Mouse (Mus musculus) forebrain, embryonic 11.5 days (tissue): Measurements from ENCODE around the gene Dio1. TPM values are rescaled to one million over a fixed set of nuclear protein-coding genes. Genes with fewer than 3 reads are reported as not detected.

Experiments used
- ATAC-seq: fragments of 200-750 bp; cut with Nextera tagmentation; replicated peaks from 2 replicates; pipeline ENCODE4 v1.8.0; 2017; ENCODE audit warnings: moderate TSS enrichment; ENCODE audit not compliant: low FRiP score
- DNase-seq: peaks from one replicate; pipeline ENCODE4 v3.0.0-alpha.2; 2017; ENCODE audit warnings: low spot score
- H3K27ac ChIP-seq: fragments of 300-500 bp; sonication (generic); 2 replicates; pipeline ENCODE4 v1.5.1; 2014; ENCODE audit warnings: low read depth, low read length
- H3K27me3 ChIP-seq: fragments of 300-500 bp; sonication (generic); 2 replicates; pipeline ENCODE4 v1.6.1; 2014; ENCODE audit warnings: mild to moderate bottlenecking, low read length, mixed read lengths; ENCODE audit not compliant: control insufficient read depth, insufficient read depth
- H3K36me3 ChIP-seq: fragments of 300-500 bp; sonication (generic); 2 replicates; pipeline ENCODE4 v1.6.1; 2014; ENCODE audit warnings: mild to moderate bottlenecking, low read length, moderate library complexity, mixed read lengths; ENCODE audit not compliant: control insufficient read depth, insufficient read depth
- H3K4me1 ChIP-seq: fragments of 300-500 bp; sonication (generic); replicated peaks from 2 replicates; pipeline ENCODE4 v1.6.1; 2014; ENCODE audit warnings: low read length, mixed read lengths; ENCODE audit not compliant: control insufficient read depth, insufficient read depth
- H3K4me2 ChIP-seq: fragments of 300-500 bp; sonication (generic); 2 replicates; pipeline ENCODE4 v1.6.1; 2014; ENCODE audit warnings: low read depth, mild to moderate bottlenecking, low read length, moderate library complexity, mixed read lengths; ENCODE audit not compliant: severe bottlenecking
- H3K4me3 ChIP-seq: fragments of 300-500 bp; sonication (generic); 2 replicates; pipeline ENCODE4 v1.5.1; 2014; ENCODE audit warnings: low read depth, low read length
- H3K9ac ChIP-seq: fragments of 300-500 bp; sonication (generic); 2 replicates; pipeline ENCODE4 v1.6.1; 2014; ENCODE audit warnings: low read length
- H3K9me3 ChIP-seq: fragments of 300-500 bp; sonication (generic); 2 replicates; pipeline ENCODE4 v1.6.1; 2016; ENCODE audit warnings: low read length, mixed read lengths; ENCODE audit not compliant: control insufficient read depth
- WGBS: fragments of 180-500 bp; shearing (Covaris S2); extraction: QIAGEN DNeasy Blood & Tissue Kit; methylation state at CpG from one replicate; pipeline ENCODE4 v1.1.7; 2014; 5-methylcytosine and 5-hydroxymethylcytosine counted together
- polyA plus RNA-seq: library from polyadenylated mRNA; unstranded; fragments of >200 nt; fragmentation: Nextera tagmentation; extraction: Ambion mirVana; gene quantifications from 2 replicates; pipeline ENCODE4 v1.2.1, GENCODE M21; 2014

Dio1 gene
- polyA plus RNA-seq, 1 experiment from 2014 or later: not detected

- WGBS: 92% methylated on average over 3 of the region's 3 CpGs
- DNase-seq (no peak), ATAC-seq (no peak)
- H3K36me3 ChIP-seq: no peaks in the 10 kb centered on the region
- no peak overlapping the region for H3K4me2 ChIP-seq
- H3K4me3 ChIP-seq: no peak overlapping the region
- no peaks in the 10 kb centered on the region for H3K27me3 ChIP-seq
- H3K4me1 ChIP-seq: 0 out of 2 replicates have a peak, but pooled peaks cover 3% of the 10 kb centered on the region
- H3K9me3 ChIP-seq: no peaks in the 10 kb centered on the region
- H3K9ac ChIP-seq: no peak overlapping the region
- no peak overlapping the region for H3K27ac ChIP-seq
These were observed 58.9 kb downstream of the Dio1 start for GRCm38 (mm10) chr4:107248061-107248460.

- ATAC-seq: no peak
These were observed 59.9 kb downstream of the Dio1 start for GRCm38 (mm10) chr4:107247110-107247509.

GRCm38 (mm10) chr4:107246040-107246439, 60.9 kb downstream of the Dio1 start:
- no peak overlapping the region for H3K4me2 ChIP-seq
- H3K36me3 ChIP-seq: no peaks in the 10 kb centered on the region; the same call in 1 of the 2 replicates
- DNase-seq: no peak
- no peak overlapping the region for H3K27ac ChIP-seq
- no peak overlapping the region for H3K9ac ChIP-seq
- no peak overlapping the region for H3K4me3 ChIP-seq
- ATAC-seq: no peak
- 91% methylated on average over 1 of the region's 1 CpGs for WGBS
- H3K4me1 ChIP-seq: 0 out of 2 replicates have a peak, but pooled peaks cover 3% of the 10 kb centered on the region
- H3K9me3 ChIP-seq: no peaks in the 10 kb centered on the region
- no peaks in the 10 kb centered on the region for H3K27me3 ChIP-seq

More at GRCm38 (mm10) chr4:107247110-107247509, 59.9 kb downstream of the Dio1 start:
- Histone ChIP-seq H3K9me3 (no peaks in the 10 kb centered on the region), H3K4me3 (no peak overlapping the region), H3K36me3 (no peaks in the 10 kb centered on the region), H3K4me2 (no peak overlapping the region), H3K27ac (no peak overlapping the region), H3K4me1 (0 out of 2 replicates have a peak, but pooled peaks cover 3% of the 10 kb centered on the region), H3K9ac (no peak overlapping the region), H3K27me3 (no peaks in the 10 kb centered on the region)
- no peak for DNase-seq
- 82% methylated on average over 9 of the region's 9 CpGs for WGBS

DNA sequence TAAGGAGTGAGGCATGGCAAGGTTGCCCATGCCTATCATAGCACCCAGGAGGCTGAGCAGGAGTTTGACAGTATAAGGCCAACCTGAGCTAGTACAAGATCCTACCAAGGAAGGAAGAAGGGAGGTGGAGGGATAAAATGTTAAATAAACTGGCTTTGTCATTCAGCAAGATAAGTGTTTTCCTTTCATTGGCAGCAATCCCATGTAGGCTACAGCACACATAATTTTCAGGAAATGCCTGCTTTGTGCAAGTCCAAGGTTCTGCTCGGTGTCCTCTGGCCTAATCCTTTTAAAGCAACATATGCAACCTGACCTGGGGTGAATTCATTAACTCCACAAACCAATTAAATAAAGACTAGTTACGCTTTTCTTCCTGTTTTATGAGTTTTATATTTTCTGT, 61.6 kb downstream of the Dio1 start:
- Histone ChIP-seq H3K4me3 (no peak overlapping the region), H3K9me3 (no peaks in the 10 kb centered on the region), H3K27me3 (no peaks in the 10 kb centered on the region), H3K27ac (no peak overlapping the region), H3K4me2 (no peak overlapping the region), H3K36me3 (peaks cover 3% of the 10 kb centered on the region; the same call in 1 of the 2 replicates), H3K4me1 (0 out of 2 replicates have a peak, but pooled peaks cover 3% of the 10 kb centered on the region), H3K9ac (no peak overlapping the region)
- DNase-seq (no peak), ATAC-seq (no peak)
- 81% methylated on average over 2 of the region's 2 CpGs for WGBS

GRCm38 (mm10) chr4:107243365-107244333, 63.3 kb downstream of the Dio1 start:
- Histone ChIP-seq H3K36me3 (peaks cover 5% of the 10 kb centered on the region; the same call in 1 of the 2 replicates), H3K27me3 (no peaks in the 10 kb centered on the region), H3K4me1 (no peaks in the 10 kb centered on the region), H3K27ac (no peak overlapping the region), H3K9ac (no peak overlapping the region), H3K4me3 (no peak overlapping the region), H3K9me3 (no peaks in the 10 kb centered on the region), H3K4me2 (no peak overlapping the region)
- ATAC-seq (no peak), DNase-seq (no peak)
- 70% methylated on average over 6 of the region's 6 CpGs for WGBS

Other genes with a start within 250 kb of the Dio1 start
- gene Mrpl37, start 240.3 kb downstream of the Dio1 start, polyA plus RNA-seq: 108 and 121 TPM in 2 replicates
- 5.2 and 6.9 TPM in 2 replicates for gene Cyb5rl, start 240.2 kb downstream of the Dio1 start, polyA plus RNA-seq
- 0.17 TPM in 1 of 2 replicates, not detected in the other for gene Cdcp2, start 210.3 kb downstream of the Dio1 start, polyA plus RNA-seq
- 261 and 265 TPM in 2 replicates for gene Tmem59, start 128.8 kb downstream of the Dio1 start, polyA plus RNA-seq
- 21.2 and 26.2 TPM in 2 replicates for gene Tceanc2, start 128.1 kb downstream of the Dio1 start, polyA plus RNA-seq
- gene Ldlrad1, start 98.0 kb downstream of the Dio1 start, polyA plus RNA-seq: not detected in 2 replicates
- 90.5 and 99.5 TPM in 2 replicates for gene Lrrc42, start 53.6 kb downstream of the Dio1 start, polyA plus RNA-seq
- gene Hspb11, start 53.6 kb downstream of the Dio1 start, polyA plus RNA-seq: 23.7 and 27.2 TPM in 2 replicates
- gene Yipf1, start 7.2 kb upstream of the Dio1 start, polyA plus RNA-seq: 35.6 and 40.8 TPM in 2 replicates
- gene Ndc1, start 60.6 kb upstream of the Dio1 start, polyA plus RNA-seq: 53.7 and 54.5 TPM in 2 replicates
- gene Glis1, start 127.4 kb upstream of the Dio1 start, polyA plus RNA-seq: 3.6 and 5.5 TPM in 2 replicates